Mouse (Mus musculus): ENCODE measurements around the gene Ftsj3.

GRCm38 (mm10) chr11:106291861-106292260 lies 36.0 kb upstream of the Ftsj3 start:
- TF ChIP-seq CTCF (IDR thresholded peaks at IDR 0.05; ENCODE audit: borderline replicate concordance, control insufficient read depth, extremely low read depth, insufficient read depth, low read length, poor library complexity) = no peak
- no peak for TF ChIP-seq POLR2A (IDR thresholded peaks at IDR 0.05; ENCODE audit: control insufficient read depth, extremely low read depth, insufficient read depth, low read length, poor library complexity)
